Mouse (Mus musculus) midbrain, embryonic 12.5 days (tissue): ENCODE data around the gene Parp9. TPM values are rescaled to one million over a fixed set of nuclear protein-coding genes. Genes with fewer than 3 reads are reported as not detected.
"Not testable (repeated sequence)": the region's sequence is repeated elsewhere in the genome, so short reads cannot be mapped to it uniquely, and the experiment has no call there.

ENCODE experiments used
- ATAC-seq: fragments of 200-750 bp; cut with Nextera tagmentation; 2 replicates; pipeline ENCODE4 v1.8.0; 2017; ENCODE audit warnings: low read depth, moderate TSS enrichment, moderate library complexity; ENCODE audit not compliant: low FRiP score
- H3K27ac ChIP-seq: fragments of 300-500 bp; sonication (generic); replicated peaks from 2 replicates; pipeline ENCODE4 v1.5.1; 2016; ENCODE audit warnings: mild to moderate bottlenecking
- H3K27me3 ChIP-seq: fragments of 300-500 bp; sonication (generic); 2 replicates; pipeline ENCODE4 v1.6.1; 2016; ENCODE audit warnings: mild to moderate bottlenecking
- H3K36me3 ChIP-seq: fragments of 300-500 bp; sonication (generic); 2 replicates; pipeline ENCODE4 v1.6.1; 2016
- H3K4me1 ChIP-seq: fragments of 300-500 bp; sonication (generic); 2 replicates; pipeline ENCODE4 v1.6.1; 2016
- H3K4me2 ChIP-seq: fragments of 300-500 bp; sonication (generic); replicated peaks from 2 replicates; pipeline ENCODE4 v1.6.1; 2016; ENCODE audit warnings: mild to moderate bottlenecking, moderate library complexity
- H3K4me3 ChIP-seq: fragments of 300-500 bp; sonication (generic); 2 replicates; pipeline ENCODE4 v1.5.1; 2016; ENCODE audit warnings: mild to moderate bottlenecking
- H3K9ac ChIP-seq: fragments of 300-500 bp; sonication (generic); replicated peaks from 2 replicates; pipeline ENCODE4 v1.6.1; 2016; ENCODE audit warnings: mild to moderate bottlenecking, moderate library complexity
- H3K9me3 ChIP-seq: fragments of 300-500 bp; sonication (generic); 2 replicates; pipeline ENCODE4 v1.6.1; 2016; ENCODE audit warnings: mild to moderate bottlenecking
- WGBS: fragments of 180-500 bp; shearing (Covaris S2); methylation state at CpG from one replicate; pipeline ENCODE4 v1.1.7; 2016; 5-methylcytosine and 5-hydroxymethylcytosine counted together
- polyA plus RNA-seq: library from polyadenylated mRNA; unstranded; fragments of >200 nt; fragmentation: Nextera tagmentation; extraction: Ambion mirVana; gene quantifications from 2 replicates; pipeline ENCODE4 v1.2.1, GENCODE M21; 2016

Parp9 gene
- polyA plus RNA-seq: 2.2 TPM in 2 replicates

DNA sequence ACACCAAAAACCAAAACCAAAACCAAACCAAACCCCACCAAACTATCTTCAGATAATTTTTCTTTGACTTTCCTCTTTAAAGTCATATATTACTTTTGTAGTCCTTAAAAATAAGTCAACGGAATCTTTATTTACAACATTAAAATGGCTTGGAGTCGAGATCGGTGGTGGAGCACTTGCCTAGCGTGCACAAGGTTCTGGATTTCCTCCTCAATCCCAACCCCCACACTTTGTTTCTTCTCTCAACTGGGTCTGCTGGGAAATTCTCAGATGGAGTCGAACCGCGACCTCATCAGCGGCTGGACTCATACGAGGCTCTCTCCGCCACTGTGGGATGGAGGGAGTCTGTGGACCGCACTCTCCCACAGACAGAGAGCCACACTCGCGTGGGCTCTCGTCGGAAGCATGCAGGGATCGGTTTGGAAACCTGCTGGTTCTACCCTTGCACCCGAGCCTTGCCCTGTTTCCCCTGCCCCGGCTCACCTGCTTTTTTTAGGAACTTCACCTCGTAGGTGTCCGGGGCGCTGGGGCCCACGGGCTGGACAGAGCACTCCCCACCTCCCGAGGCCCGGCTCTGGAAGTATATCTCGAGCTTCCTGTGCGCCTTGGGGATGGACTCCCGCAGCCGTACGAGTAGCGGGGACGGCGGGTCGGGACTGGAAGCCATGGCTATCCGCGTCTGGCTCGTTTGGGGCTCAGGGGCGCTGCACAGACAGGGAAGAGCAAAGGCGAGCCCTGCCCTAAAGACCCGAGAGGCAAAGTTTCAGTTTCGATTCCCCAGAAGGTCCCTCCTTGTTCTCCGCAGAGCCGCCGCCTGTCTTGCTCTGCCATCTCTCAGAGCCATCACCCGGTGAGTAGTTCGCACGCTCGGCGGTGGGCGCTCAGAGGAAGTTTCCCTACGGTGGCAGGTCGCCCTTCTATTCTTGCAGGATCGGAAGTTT, at the start of gene Parp9, which contains the start of gene Dtx3l:
Parp9 (plus strand) TSS at position 260 of the 941 bp plus-strand sequence.
Dtx3l (minus strand) TSS at position 941 of the 941 bp plus-strand sequence.
- H3K9me3 ChIP-seq: no peaks in the 10 kb centered on the region
- H3K4me2 ChIP-seq: peak within 1 kb of the TSS; percentile 89
- peaks cover 24% of the 10 kb centered on the region for H3K27me3 ChIP-seq
- H3K4me1 ChIP-seq: peaks cover 6% of the 10 kb centered on the region; the same call in 1 of the 2 replicates
- no peak within 1 kb of the TSS for H3K27ac ChIP-seq
- H3K9ac ChIP-seq: peak within 1 kb of the TSS; percentile 55
- WGBS: 1% methylated on average over 52 of the region's 52 CpGs
- no peaks in the 10 kb centered on the region for H3K36me3 ChIP-seq
- peak within 1 kb of the TSS; percentile 57 for H3K4me3 ChIP-seq
- no peak for ATAC-seq

DNA sequence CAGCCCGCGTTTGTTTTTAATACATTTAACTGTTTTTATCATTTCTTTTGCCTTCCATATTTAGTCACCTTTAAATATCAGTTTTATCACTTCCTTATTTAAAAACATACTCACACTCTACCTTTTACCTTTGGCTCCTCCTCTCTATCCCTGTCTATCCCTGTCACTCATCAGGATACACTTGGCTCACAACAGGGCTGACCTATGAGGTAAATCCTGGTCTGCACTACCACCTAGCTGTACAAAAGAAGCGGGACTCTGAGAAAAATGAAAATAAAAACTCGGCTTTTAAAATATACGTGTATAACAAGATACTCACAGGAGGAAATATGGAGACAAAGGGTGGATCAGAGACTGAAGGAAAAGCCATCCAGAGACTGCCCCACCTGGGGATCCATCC, 49.4 kb upstream of the Parp9 start:
- Histone ChIP-seq H3K27ac (no peak overlapping the region), H3K9ac (no peak overlapping the region), H3K4me2 (no peak overlapping the region), H3K36me3 (no peaks in the 10 kb centered on the region), H3K27me3 (no peaks in the 10 kb centered on the region), H3K4me3 (no peak overlapping the region), H3K4me1 (no peaks in the 10 kb centered on the region), H3K9me3 (no peaks in the 10 kb centered on the region)
- WGBS: 93% methylated on average over 5 of the region's 5 CpGs
- no peak for ATAC-seq

- no peak overlapping the region for H3K27ac ChIP-seq
- no peak overlapping the region for H3K9ac ChIP-seq
- no peak for ATAC-seq
- H3K27me3 ChIP-seq: no peaks in the 10 kb centered on the region
- no peaks in the 10 kb centered on the region for H3K36me3 ChIP-seq
- no peaks in the 10 kb centered on the region for H3K9me3 ChIP-seq
- H3K4me3 ChIP-seq: no peak overlapping the region
- H3K4me2 ChIP-seq: no peak overlapping the region
- 77% methylated on average over 3 of the region's 3 CpGs for WGBS
- H3K4me1 ChIP-seq: no peaks in the 10 kb centered on the region
These were observed 47.6 kb upstream of the Parp9 start for GRCm38 (mm10) chr16:35890645-35891044.

DNA sequence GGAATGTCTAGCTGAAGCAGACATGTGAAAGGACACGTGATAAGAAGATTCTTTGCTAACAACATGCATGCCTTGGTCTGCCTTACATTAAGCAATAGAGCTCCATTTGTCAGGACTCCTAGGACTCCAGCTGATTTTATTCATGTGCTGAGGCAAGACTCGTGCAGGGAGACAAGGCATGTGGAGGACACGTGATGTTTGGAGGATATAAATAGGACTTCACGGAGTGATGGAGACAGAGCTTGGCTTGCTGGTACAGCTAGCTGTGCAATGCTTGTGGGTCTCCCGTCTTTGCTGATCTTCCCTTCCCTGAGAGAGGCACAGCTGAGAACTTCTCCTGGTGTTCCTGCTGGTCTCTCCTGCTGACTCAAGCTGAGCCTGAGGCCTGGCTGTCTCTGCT, 46.7 kb upstream of the Parp9 start:
- ATAC-seq, H3K4me2 ChIP-seq, H3K4me3 ChIP-seq, H3K9ac ChIP-seq, H3K9me3 ChIP-seq, H3K36me3 ChIP-seq, H3K4me1 ChIP-seq, H3K27ac ChIP-seq, H3K27me3 ChIP-seq: not testable (repeated sequence)
- WGBS: 86% methylated on average over 5 of the region's 5 CpGs

DNA sequence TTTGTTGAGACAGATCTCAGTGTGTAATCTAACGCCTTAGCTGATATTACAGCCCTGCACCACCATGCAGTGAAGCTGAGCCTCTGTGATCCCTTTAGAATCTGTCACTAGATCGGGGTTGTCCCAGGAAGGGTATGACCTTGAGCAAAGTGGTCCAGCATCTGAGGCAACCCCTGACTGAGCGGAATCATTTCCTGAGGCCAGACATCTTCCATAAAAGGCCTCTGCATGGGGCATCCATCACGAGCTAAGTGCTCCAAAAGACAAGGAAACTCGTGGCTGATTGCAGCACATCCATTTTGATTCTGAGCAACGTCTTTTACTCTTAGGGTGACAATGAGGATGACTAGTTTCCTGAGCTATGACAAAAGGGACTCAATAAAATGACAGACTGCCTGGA, 43.3 kb upstream of the Parp9 start:
- WGBS: 69% methylated on average over 6 of the region's 6 CpGs
- no peak for ATAC-seq

DNA sequence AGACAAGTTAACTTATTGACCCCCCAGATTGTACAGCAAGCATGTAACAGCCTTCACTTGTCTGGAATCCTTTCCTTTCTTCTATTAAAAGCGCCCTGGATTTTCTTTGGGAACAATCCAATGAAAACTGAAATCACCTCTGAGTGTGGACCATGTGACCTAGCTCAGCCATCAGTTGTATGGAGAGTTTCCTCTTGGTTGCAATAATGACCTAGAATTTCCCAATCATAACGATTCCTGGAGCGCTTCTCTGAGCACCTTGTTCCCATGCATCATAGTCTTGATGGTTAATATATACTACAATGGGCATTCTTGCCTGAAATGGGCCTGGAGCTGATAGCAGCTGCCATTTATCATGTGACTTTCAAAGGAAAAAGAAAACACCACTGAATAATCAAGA, 37.7 kb upstream of the Parp9 start:
- Histone ChIP-seq H3K9ac (no peak overlapping the region), H3K27ac (no peak overlapping the region), H3K4me3 (no peak overlapping the region), H3K4me1 (no peaks in the 10 kb centered on the region), H3K36me3 (no peaks in the 10 kb centered on the region), H3K9me3 (0 out of 2 replicates have a peak, but pooled peaks cover 8% of the 10 kb centered on the region), H3K27me3 (no peaks in the 10 kb centered on the region), H3K4me2 (no peak overlapping the region)
- ATAC-seq: no peak
- 86% methylated on average over 3 of the region's 3 CpGs for WGBS

More for the DNA sequence above, 43.3 kb upstream of the Parp9 start:
- 0 out of 2 replicates have a peak, but pooled peaks cover 5% of the 10 kb centered on the region for H3K9me3 ChIP-seq
- H3K9ac ChIP-seq: no peak overlapping the region
- H3K27me3 ChIP-seq: no peaks in the 10 kb centered on the region
- no peak overlapping the region for H3K4me3 ChIP-seq
- no peaks in the 10 kb centered on the region for H3K4me1 ChIP-seq
- no peak overlapping the region for H3K27ac ChIP-seq
- H3K36me3 ChIP-seq: no peaks in the 10 kb centered on the region
- H3K4me2 ChIP-seq: no peak overlapping the region

GRCm38 (mm10) chr16:35903014-35903640, 35.1 kb upstream of the Parp9 start:
- Histone ChIP-seq H3K9me3 (0 out of 2 replicates have a peak, but pooled peaks cover 3% of the 10 kb centered on the region), H3K27ac (no peak overlapping the region), H3K36me3 (no peaks in the 10 kb centered on the region), H3K4me2 (no peak overlapping the region), H3K4me3 (no peak overlapping the region), H3K9ac (no peak overlapping the region), H3K27me3 (no peaks in the 10 kb centered on the region), H3K4me1 (no peaks in the 10 kb centered on the region)
- ATAC-seq: no peak
- 87% methylated on average over 6 of the region's 6 CpGs for WGBS

DNA sequence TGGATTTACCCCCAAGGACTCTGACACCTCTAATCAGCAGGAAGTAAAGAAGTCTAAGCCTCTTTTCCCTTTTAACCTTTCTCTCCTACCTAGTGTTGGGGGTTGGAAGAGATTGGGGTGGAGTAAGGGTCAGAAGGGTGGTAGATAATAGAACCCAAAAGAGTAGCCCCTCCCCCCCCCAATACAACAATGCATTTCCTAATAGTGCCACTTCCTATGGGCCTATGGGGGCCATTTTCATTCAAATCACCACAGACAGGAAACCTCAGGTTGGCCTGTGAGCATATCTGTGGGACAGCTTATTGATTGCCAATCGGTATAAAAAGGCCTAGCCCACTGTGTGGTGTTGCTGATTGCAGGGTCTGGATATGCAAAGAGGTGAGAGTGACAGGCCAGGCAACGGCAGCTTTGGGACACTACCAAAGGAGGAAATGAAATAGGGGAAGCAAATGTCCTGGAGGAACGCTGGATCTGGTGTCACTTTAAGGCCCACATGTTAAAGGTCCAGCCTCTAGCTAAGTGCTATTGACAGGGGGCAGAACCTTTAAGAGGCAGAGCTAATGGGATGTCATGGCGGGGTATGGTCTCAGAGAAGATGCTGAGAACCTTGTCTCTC, 34.0 kb upstream of the Parp9 start:
- Histone ChIP-seq H3K36me3 (no peaks in the 10 kb centered on the region), H3K4me1 (no peaks in the 10 kb centered on the region), H3K9ac (no peak overlapping the region), H3K27ac (no peak overlapping the region), H3K4me3 (no peak overlapping the region), H3K27me3 (no peaks in the 10 kb centered on the region), H3K4me2 (no peak overlapping the region), H3K9me3 (0 out of 2 replicates have a peak, but pooled peaks cover 3% of the 10 kb centered on the region)
- WGBS: 86% methylated on average over 4 of the region's 4 CpGs
- ATAC-seq: no peak

- ATAC-seq: no peak
- Histone ChIP-seq H3K9me3 (0 out of 2 replicates have a peak, but pooled peaks cover 3% of the 10 kb centered on the region), H3K4me3 (no peak overlapping the region), H3K27me3 (no peaks in the 10 kb centered on the region), H3K4me1 (no peaks in the 10 kb centered on the region), H3K4me2 (no peak overlapping the region), H3K9ac (no peak overlapping the region), H3K27ac (no peak overlapping the region), H3K36me3 (no peaks in the 10 kb centered on the region)
- 93% methylated on average over 3 of the region's 3 CpGs for WGBS
These were observed 32.9 kb upstream of the Parp9 start for GRCm38 (mm10) chr16:35905355-35905754.

DNA sequence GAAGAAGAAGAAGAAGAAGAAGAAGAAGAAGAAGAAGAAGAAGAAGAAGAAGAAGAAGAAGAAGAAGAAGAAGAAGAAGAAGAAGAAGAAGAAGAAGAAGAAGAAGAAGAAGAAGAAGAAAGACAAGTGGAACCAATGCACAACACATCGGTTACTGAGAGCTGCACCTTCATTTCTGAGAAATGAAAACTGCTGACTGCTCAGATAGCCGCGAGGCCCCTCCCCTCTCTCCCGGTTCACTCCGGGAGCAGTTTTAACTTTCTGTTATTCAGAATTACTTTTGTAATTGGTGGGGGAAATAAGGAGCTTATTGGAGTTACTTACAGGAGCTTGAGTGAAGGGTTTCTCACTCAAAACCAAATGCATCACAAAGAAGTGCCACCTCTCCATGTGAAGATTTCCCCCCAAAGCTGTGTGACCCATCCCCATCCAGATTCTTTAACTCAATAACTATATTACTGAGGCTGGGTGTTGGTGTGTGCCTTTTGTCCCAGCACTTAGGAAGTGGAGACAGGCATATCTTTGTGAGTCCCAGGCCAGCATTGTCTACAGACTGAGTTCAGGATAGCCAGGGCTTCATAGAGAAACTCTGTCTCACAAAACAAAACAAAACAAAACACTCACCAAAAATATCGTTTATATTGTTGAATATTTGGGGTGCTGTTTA, 32.3 kb upstream of the Parp9 start:
- H3K9me3 ChIP-seq: 0 out of 2 replicates have a peak, but pooled peaks cover 3% of the 10 kb centered on the region
- H3K4me3 ChIP-seq: no peak overlapping the region
- WGBS: 83% methylated on average over 6 of the region's 6 CpGs
- no peak overlapping the region for H3K27ac ChIP-seq
- ATAC-seq: no peak
- no peaks in the 10 kb centered on the region for H3K4me1 ChIP-seq
- H3K27me3 ChIP-seq: no peaks in the 10 kb centered on the region
- H3K4me2 ChIP-seq: no peak overlapping the region
- no peak overlapping the region for H3K9ac ChIP-seq
- H3K36me3 ChIP-seq: no peaks in the 10 kb centered on the region

DNA sequence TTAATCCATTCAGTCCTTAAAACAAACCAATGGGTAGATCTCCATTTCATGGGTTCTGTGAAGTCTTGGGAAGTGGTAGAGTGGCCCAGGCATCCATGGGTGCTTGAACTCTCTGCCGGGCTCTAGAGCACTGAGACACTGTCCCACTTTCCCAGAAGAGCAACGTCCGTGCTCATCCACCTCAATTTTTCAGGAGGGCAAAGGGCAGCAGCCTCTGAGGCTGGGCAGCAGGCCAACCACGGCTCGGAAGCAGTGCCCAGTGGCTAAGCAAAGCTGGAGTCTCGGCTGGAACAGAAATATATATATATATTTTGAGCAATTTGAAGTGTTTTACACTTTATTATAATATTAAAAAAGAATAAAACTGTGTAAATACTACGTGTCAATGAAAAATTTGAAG, 31.4 kb upstream of the Parp9 start:
- Histone ChIP-seq H3K9me3 (0 out of 2 replicates have a peak, but pooled peaks cover 3% of the 10 kb centered on the region), H3K4me3 (no peak overlapping the region), H3K4me1 (no peaks in the 10 kb centered on the region), H3K9ac (no peak overlapping the region), H3K27me3 (no peaks in the 10 kb centered on the region), H3K27ac (no peak overlapping the region), H3K4me2 (no peak overlapping the region), H3K36me3 (no peaks in the 10 kb centered on the region)
- 87% methylated on average over 7 of the region's 7 CpGs for WGBS
- ATAC-seq: no peak
